Mouse (Mus musculus) cortical plate, adult 2 months (tissue): ENCODE data around the gene Msl3l2.

ENCODE experiments used
- CTCF ChIP-seq: fragments of 200-500 bp; IDR thresholded peaks from 2 replicates; pipeline ENCODE4 v1.5.1; 2011; ENCODE audit warnings: mild to moderate bottlenecking, control low read depth, low read length; ENCODE audit not compliant: insufficient read depth; ENCODE audit errors: extremely low read depth
- POLR2A ChIP-seq: fragments of 200-500 bp; IDR thresholded peaks from 2 replicates; pipeline ENCODE4 v1.6.1; 2011; ENCODE audit warnings: mild to moderate bottlenecking, low read length, control low read depth; ENCODE audit not compliant: insufficient read depth; ENCODE audit errors: extremely low read depth

DNA sequence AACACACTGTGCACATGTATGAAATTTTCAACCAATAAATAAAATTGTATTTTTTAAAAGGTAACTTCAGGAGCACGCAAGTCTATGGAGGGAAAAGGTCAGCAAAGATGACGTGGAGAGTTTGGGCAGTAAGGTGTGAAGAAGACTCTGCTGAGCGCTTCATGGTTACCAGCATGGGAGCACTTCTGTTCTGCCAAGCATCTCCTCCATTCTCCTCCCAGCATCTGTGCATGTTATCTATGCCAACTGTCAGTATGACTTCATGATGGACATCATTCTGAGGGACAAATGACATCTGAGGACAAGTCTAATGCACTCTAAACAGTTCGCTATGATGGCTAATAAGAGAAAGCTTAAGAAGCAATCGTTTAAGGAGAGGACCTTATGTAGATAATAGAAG, 30.5 kb downstream of the Msl3l2 start:
- TF ChIP-seq CTCF (no peak), POLR2A (no peak)
